Comparison of ENCODE assay signal across 17 mouse cellular contexts in the genomic region with DNA sequence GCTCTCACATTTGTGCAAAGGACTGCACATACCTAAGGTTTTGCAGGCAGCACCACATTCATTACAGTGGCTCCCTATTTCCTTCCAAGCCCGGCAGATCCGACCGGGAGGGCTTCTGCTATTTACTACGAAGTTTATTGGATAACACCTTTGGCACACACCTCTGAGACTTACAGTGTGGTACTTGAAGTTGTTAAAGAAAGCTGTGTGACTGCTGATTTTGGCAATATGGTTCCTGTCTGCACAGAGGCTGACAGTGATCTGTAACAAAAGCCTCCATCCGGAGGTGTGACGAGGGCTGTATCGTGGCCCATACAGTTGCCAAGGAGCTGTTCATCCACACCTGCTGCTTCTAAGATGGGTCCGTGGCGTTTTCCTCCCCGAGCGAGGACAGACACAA.
"Had no signal": no experiment of that assay in that cellular context is flagged by ENCODE, and none has a peak within 500 bp of the region (broad histone marks: within the 10 kb centered on the region; RNA-seq: fewer than 3 reads in every experiment).

No protein-coding gene starts in this region.

- DNase-seq: kidney, postnatal 10 days; kidney, postnatal 36 days; left cerebral cortex, postnatal 4 days; liver, embryonic 13.5 days; lung, adult 2 months; lung, postnatal 14 days; lung, postnatal 4 days; midbrain, embryonic 14.5 days; right cerebral cortex, adult 18-20 months; right cerebral cortex, postnatal 14 days; right cerebral cortex, postnatal 4 days; thymus, postnatal 25 days had no signal

- H3K27me3 ChIP-seq: kidney, embryonic 15.5 days; liver, embryonic 13.5 days; neural tube, embryonic 12.5 days; neural tube, embryonic 15.5 days had no signal

- H3K4me1 ChIP-seq: kidney, embryonic 15.5 days; liver, embryonic 13.5 days; neural tube, embryonic 12.5 days had no signal

- H3K27ac ChIP-seq: kidney, embryonic 15.5 days; liver, embryonic 13.5 days; neural tube, embryonic 12.5 days; neural tube, embryonic 15.5 days; stomach, postnatal 0 days had no signal

- H3K36me3 ChIP-seq: liver, embryonic 13.5 days; neural tube, embryonic 12.5 days; neural tube, embryonic 15.5 days had no signal

- H3K4me3 ChIP-seq: kidney, embryonic 15.5 days; liver, embryonic 13.5 days; neural tube, embryonic 12.5 days; neural tube, embryonic 15.5 days had no signal

- H3K9me3 ChIP-seq: kidney, embryonic 15.5 days; liver, embryonic 13.5 days; neural tube, embryonic 12.5 days; neural tube, embryonic 15.5 days had no signal

- H3K9ac ChIP-seq: kidney, embryonic 15.5 days; liver, embryonic 13.5 days; neural tube, embryonic 12.5 days; neural tube, embryonic 15.5 days had no signal

- H3K4me2 ChIP-seq: kidney, embryonic 15.5 days; liver, embryonic 13.5 days; midbrain, embryonic 11.5 days; neural tube, embryonic 12.5 days; neural tube, embryonic 15.5 days had no signal
